Mouse (Mus musculus) adrenal gland, postnatal 14 days (tissue): ENCODE data around the gene Prr19. TPM values are rescaled to one million over a fixed set of nuclear protein-coding genes. Genes with fewer than 3 reads are reported as not detected.
"Not testable (repeated sequence)": the region's sequence is repeated elsewhere in the genome, so short reads cannot be mapped to it uniquely, and the experiment has no call there.

ENCODE experiments used
- DNase-seq: peaks from one replicate; pipeline ENCODE4 v3.0.0; 2021; ENCODE audit warnings: mixed read lengths
- long read RNA-seq, 2 experiments: library from polyadenylated mRNA; stranded (forward); transcript quantifications; one replicate each; pipeline ENCODE4 v2.0.0; 2021
- total RNA-seq: library from RNA; stranded (reverse); gene quantifications from 2 replicates; pipeline ENCODE4 v1.2.3, GENCODE M21; 2021

Prr19 gene
- not detected in 2 replicates for total RNA-seq
- long read RNA-seq, experiment 1, result 0 reads
- long read RNA-seq, experiment 2, partial matches to known transcripts, result 0 of 1 reads
- long read RNA-seq, experiment 2, other reads (novel, unspliced or antisense), result 1 of 1 reads

DNA sequence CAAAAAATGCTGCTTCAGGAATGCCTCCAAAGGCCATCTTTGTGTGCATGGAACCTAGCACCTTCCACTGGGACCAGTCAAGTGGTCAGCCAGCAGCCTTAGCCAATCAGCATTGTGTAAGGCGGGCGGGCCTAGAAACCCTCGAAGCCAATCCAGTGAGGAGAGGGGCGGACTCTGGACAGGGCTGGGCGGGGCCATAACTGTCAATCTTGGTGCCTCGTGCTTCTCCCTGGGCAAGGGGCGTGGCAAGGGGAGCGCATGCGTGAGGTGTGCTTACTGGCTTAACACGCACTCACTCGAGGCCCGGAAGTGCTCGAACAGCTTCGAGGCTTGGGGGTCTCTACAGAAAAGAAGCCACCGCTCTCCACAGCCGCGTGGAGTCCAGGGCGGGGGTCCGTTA lies at the start of gene Prr19:
TSS of gene Prr19 (plus strand) at position 349 of the 400 bp plus-strand sequence.
- DNase-seq, result peak; percentile 61

DNA sequence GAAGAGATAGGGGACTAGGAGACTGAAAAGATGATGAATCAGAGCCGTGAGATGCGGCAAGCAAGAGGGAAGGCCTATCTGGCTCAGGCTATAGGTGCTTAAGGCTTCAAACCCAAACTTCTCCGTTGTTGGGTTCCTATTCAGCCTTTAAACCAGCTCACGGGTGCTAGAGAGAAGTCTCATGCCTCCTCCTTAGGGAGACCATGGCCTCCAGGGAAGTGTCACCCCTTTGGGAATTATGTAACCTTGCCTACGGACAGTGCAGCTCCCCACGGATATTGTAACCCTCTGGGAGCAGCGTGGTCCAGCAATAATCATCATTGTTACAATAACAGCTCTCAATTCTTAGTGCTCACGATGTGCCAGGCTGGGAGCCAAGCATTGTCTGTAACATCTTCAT lies 49.4 kb upstream of the Prr19 start:
- no peak for DNase-seq

DNA sequence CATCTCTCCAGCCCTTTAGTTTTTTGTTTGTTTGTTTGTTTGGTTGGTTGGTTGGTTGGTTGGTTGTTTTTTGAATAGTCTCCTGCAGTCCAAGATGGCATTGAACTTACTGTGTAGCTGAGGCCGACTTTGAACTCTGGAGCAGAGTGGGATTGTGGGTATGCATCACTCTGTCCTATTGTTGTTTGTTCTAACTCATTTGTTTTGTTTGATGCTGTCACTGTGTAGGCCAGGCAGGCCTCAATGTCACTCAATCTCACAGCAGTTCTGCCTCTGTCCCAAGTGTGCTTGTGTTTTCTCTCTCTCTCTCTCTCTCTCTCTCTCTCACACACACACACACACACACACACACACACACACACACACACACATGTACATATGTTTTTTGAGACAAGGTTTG lies 39.3 kb upstream of the Prr19 start:
- no peak for DNase-seq

DNA sequence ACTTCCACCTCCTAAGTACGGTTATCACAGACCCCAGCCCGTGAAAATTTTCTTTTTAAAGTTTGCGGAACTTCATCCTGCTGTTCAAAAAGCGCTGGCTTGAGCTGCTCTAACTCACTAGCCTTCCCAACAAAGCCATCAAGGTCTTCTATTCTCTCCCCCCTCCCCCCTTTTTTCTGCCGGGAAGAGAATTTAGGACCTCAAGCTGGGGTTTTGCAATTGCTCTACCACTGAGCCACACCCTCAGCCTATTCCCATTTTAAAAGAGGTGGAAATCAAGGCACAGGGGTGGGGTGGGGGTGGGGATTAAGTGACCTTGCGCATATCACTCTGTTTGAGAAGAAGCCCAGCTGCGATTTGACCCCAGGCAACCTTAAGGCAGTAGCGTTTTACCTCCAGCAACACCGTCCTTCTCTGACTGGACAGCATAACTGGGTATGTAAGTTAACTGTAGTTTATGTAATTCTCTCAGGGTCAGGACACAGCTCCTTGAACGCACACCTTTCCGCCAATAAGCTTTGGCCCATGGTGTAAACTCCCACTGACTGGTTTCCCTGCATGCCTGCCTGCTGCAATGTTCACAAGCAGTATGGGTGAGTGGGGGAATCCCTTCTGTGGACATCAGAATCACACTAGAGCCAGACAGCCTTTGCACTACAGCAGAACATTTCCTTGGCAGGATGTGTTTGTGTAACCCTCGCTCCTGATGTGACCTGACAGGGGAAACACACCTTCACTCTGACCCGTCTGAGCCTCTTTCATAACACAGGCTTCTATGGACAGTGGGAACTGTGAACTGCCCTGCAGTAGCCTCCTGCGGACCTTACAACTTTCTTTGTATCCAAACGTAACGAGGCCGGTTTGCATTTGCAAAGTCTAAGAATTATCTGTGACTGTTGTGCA lies 37.0 kb upstream of the Prr19 start:
- DNase-seq, result no peak

DNA sequence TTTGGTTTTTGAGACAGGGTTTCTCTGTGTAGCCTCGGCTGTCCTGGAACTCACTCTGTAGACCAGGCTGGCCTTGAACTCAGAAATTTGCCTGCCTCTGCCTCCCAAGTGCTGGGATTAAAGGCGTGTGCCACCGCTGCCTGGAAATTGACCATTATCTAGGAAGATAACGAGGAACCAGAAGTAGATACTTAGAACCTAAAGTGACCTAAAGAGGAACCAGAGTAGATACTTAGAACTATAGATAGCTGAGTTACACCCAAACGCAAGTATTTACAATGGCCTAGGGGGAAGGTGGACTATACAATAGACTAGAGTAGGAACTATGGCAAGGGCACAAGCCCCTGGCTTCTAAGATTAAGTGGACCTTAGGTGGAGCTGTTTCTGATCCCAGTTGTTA lies 35.5 kb upstream of the Prr19 start:
- not testable (repeated sequence) for DNase-seq

DNA sequence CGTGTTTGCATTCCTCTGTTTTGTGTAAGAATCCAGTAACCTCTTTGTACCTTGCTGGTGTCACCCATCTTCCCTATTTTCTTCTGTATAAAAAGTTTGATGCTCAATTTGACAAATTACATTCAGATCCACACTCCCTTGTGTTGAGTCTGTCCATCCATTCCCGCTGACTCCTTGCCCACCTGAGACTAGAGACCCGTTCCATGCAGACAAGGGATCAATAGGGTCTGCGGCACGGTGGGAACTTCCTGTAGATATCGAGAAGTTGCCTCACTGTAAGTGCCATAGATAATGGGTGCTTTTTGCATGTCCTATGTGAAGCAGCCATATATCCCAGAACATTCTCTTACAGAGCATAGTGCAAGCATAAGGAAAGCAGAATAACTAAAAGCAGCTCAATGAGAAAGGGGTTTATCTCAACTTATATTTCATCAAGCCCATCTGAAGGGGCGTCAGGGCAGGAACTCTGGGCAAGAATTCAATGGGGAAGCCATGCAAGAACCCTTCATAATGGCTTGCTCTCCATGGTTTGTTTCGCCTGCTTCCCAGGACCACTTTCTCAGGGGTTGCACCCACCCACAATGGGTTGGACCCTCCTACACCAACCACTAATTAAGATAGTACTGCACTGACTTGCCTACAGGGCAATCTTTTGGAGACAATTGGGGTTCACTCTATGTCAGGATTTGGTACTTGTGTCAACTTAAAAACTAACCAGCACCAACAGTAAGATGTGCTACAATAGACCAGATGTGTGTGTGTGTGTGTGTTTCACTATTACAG lies 34.8 kb upstream of the Prr19 start:
- DNase-seq, result no peak

DNA sequence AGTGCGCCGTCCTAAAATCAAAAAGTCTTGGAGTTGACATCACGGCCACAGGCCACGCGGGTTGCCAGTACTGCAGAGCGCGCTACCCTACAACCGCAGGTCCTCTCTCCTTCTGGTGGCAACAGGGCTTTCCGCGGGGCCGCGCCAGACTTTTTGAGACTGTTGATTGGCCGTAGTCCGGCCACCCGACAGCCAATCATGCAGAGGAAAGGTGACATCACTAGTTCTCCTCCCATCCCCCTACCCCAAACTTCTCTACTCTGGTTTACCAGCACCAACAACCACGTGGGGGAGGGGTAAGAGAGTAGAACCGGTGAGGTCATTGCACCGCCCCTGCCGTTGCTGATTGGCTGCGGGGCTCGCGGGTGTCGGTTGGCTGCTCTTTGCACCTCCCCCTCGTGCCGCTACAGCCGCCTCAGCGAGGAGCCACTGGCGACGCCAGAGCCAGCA lies 33.9 kb upstream of the Prr19 start, which contains the start of gene Cic:
TSS of gene Cic (plus strand) at position 404 of the 450 bp plus-strand sequence.
- peak; percentile 99 for DNase-seq

DNA sequence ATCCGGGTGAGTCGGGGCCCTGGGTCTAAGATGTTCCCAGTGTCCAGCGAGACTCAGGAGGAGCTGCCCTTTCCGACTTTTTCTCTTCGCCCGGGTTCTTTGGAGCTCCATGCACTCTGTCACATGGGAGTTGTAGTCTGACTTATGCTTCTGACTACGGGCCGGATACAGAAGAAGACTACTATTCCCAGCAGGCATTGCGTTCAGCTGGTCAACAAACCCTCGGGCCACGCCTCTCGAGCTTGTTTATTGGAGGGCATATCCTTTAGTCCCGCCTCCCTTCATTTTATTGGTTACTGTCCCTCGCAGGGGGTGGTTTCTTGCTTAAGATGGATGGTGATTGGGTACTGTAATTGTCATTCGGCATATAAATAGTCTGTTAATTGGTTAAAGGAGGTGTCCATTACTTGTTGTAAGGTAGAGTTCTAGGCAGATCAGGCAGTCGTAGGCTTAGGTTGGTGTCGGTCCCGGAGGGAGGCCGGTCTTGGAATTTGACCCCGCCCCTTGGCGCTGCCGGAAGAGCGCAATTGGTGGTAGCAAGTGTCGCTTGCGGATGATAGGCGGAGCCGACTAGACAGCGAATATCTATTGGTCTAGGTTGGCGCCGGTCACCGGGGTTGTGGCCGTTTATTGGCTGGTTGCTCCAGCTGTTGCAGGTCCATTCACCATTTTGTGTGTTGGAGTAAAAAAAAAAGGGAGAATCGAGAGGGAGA lies 33.3 kb upstream of the Prr19 start:
- DNase-seq, result peak; percentile 99

DNA sequence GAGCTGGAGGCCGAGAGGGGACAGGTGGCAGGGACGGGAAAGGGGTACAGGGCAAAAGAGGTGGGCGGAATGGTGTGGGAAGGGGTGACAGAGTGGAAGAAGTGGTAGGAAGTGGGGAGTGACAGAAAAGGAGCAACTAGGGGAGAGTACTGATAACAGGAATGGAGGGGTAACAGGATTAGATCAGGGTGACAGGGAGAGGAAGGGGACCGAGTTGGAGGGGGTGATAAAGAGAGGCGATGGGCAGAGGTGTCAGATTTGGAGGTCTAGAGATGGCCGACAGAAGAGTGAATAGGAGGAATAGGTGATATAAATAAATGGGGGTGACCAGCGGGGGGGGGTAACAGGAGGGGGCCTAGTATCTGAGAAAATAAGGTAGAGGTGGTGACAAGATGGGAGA lies 32.6 kb upstream of the Prr19 start:
- DNase-seq, result no peak

DNA sequence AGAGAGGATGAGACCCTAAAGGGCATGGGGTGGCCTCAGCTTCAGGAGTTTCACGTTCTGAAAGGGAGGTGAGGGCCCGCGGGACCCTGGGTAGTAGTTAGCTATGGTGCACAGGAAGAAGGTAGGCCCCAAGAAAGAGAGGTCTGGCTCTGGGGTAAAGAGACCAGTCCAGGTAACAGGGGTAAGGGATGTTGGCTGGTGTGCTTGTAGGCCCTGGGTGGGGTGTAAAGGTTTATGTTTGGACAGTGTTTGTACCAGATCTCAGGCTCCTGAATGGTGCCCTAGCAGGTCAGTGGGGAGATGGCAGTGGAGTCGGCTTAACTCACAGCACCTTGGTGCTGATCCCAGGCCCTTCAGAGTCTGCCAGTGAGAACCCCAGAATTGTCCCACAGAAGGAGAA lies 32.2 kb upstream of the Prr19 start:
- no peak for DNase-seq

DNA sequence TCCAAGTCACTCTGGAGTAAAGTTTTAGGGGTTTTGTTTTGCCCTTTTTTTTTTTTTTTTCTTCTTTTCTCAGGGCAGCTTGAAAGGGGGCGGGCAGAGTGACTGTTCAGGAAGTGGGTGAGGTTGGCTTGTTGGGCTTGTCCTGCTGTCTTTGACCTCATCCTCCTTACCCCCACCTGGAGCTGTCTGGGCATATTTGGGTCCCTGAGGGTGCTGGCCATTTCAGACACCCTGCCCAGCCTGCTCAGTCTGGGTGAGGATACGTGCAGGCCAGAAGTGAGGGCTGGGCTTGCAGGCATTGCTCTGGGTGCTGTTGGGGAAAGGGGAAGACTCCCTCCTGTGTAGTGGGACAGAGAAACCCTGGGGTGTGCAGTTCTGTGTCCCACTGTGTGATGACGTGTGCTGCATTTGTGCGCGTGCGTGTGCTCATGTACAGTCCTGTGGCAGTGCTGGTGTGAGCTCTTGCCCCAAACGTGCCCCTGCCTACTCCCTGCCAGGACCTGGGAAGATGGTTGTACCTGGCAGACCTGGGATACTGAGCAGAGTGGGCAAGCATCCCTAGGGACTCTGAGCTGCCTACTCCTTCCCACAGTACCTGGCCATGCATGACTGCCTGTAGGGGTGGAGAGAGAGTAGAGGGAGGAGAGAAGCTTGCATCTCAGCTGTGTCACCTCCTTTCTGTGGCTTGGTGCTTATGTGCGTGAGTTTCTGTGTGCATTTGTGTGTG lies 31.5 kb upstream of the Prr19 start:
- DNase-seq, result no peak

DNA sequence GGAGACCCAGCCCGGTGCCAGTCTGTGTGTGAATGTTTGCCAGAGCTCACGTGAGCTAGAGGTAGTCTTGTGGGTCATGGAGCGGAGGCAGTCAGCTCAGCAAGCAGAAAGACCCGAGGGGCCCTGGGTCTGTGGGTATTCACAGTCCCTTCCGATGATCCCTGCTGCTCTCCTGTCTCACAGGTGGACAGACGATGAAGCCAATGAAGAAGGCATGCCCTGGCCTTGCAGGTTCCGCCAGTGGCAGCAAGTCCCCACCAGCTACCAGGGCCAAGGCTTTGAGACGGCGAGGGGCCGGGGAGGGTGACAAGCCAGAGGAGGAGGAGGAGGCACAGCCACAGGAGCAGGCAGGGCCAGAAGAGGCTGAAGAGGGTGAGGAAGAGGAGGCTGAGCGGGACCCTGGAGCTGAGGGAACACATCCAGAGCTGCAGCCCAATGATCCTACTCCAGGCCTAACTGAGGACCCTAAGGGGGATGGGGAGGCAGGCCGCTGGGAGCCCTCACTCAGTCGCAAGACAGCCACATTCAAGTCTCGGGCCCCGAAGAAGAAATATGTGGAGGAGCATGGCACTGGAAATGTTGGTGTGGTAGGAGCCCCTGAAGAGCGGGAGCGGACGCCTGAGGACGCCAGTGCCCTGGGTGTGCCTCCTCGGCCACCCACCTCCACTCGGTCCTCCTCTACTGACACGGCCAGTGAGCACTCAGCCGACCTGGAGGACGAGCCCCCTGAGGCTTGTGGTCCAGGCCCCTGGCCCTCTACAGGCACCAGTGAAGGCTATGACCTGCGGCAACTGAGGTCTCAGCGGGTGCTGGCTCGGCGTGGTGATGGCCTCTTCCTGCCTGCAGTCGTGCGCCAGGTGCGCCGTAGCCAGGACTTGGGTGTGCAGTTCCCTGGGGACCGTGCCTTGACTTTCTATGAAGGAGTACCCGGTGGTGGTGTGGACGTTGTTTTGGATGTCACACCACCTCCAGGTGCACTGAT lies 30.3 kb upstream of the Prr19 start:
- no peak for DNase-seq

DNA sequence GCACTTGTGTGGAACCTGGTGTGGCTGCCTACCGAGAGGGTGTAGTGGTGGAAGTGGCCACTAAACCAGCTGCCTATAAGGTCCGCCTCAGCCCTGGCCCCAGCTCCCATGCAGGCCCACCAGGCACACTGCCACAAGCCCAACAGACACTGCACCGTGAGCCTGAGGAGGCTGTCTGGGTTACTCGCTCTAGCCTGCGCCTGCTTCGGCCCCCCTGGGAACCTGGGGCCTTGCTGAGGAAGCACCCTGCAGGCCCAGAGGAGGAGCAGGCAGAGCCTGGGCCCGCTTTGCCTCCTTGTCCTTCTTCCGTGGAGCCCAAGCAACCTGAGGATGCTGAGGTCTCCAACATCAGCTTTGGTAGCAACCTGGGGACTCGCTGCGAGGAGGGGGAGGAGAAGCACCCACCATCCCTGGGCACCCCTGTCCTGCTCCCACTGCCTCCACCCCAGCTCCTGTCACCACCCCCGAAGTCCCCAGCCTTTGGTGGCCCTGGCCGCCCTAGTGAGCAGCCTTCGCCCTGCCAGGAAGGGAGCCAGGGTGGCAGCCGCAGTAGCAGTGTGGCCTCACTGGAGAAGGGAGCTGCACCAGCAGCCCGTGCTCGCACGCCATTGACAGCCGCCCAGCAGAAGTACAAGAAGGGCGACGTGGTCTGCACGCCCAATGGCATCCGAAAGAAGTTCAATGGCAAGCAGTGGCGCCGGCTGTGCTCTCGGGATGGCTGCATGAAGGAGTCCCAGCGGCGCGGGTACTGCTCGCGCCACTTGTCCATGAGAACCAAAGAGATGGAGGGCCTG lies 29.4 kb upstream of the Prr19 start:
- DNase-seq, result no peak

DNA sequence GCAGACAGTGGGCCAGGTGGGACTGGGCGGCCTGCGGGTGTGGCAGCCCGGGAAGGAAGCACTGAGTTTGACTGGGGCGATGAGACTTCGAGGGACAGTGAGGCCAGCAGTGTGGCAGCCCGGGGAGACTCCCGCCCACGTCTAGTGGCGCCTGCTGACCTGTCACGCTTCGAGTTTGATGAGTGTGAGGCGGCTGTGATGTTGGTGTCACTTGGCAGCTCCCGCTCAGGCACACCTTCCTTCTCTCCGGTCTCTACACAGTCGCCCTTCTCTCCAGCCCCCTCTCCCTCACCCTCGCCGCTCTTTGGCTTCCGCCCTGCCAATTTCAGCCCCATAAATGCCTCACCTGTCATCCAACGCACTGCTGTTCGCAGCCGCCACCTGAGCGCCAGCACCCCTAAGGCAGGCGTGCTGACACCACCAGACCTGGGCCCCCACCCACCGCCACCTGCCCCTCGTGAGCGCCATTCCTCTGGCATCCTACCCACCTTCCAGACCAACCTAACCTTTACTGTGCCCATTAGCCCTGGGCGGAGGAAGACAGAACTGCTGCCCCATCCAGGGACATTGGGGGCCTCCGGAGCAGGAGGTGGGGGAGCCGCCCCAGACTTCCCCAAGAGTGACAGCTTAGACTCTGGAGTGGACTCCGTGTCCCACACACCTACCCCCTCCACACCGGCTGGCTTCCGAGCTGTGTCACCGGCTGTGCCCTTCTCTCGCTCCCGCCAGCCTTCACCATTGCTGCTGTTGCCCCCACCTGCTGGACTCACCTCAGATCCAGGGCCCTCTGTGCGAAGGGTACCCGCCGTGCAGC lies 28.6 kb upstream of the Prr19 start:
- DNase-seq, result no peak

DNA sequence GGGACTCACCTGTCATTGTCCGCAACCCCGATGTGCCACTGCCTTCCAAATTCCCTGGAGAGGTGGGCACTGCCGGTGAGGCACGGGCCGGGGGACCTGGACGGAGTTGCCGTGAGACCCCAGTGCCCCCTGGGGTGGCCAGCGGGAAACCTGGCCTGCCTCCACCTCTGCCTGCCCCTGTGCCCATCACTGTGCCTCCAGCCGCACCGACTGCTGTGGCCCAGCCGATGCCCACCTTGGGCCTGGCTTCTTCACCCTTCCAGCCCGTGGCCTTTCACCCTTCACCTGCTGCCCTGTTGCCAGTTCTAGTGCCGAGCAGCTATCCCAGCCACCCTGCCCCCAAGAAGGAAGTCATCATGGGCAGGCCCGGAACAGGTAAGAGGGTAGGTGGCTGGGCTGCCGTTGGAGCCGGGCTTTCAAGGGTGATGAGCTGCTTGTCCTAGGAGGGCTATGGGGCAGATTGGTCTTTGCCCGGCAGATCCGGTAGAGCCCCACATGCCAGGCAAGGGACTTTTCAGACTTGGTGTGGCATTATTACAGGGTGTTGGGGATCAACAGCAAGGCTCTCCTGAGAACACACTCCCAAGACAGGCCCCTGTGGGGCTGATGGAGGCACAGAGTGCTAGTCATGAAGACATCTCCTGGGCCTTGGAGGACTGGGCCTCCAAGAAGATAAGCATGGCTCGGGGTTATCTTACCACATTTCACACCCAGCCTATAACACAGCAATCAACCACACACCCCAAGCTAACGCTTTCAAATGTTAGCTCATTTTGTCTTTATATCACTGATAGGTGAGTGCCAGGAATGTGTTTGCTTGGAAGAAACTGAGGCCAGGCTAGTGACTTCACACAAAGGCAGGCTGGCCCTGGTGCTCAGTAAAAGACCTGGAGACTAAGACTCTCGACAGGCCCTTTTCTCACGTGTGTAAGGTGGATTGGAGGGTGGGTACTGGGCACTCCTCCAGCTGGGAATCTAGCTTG lies 27.7 kb upstream of the Prr19 start:
- DNase-seq, result no peak

DNA sequence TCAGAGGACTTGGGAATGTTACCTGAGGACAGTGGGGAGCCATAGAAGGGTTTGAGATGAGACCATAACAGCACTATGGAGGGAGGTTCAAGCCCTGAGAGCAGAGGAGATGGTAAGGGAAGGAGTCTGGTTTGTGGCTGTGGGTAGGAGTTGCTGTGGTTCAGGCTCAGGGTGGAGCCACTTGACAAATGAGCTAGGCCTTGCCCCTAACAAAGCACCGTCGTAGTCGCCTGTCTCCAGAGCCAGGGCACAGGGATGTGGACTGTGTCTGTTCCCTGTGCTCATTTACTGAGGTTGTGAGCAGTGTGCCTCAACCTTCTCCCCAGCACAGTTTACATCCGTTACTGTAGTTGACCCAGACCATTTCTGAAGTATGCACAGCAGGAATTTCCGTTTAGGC lies 26.6 kb upstream of the Prr19 start:
- no peak for DNase-seq

DNA sequence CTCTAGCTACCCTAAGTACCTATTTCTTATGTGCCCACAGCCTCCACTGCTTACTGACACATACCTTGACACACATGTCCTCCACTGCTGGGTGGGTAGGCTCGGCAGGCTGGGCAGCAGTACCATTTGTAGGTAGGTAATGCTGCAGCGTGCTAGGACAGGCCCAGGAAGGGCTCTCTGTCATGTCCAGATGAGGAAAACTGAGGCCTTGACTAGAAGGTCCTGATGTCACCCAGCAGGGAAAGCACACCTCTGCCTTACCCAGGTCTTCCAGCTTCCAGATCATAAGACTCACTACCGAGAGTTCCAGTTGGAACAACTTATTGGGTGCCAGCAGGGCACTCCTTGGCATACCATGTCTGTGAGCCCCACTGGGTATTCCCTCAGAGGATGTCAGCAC lies 26.2 kb upstream of the Prr19 start:
- no peak for DNase-seq
